ENCODE assay signal across 10 mouse cellular contexts in genomic region chr7:141474160-141474559, GRCm38 (mm10). TPM values are rescaled to one million over a fixed set of nuclear protein-coding genes. Genes with fewer than 3 reads are reported as not detected.
DNase-seq lines count a peak whose midpoint lies in the region; ATAC-seq and TF ChIP-seq lines count a peak whose summit lies in the region.
"Had no signal": no experiment of that assay in that cellular context is flagged by ENCODE, and none has a peak within 500 bp of the region (broad histone marks: within the 10 kb centered on the region; RNA-seq: fewer than 3 reads in every experiment).

No protein-coding gene starts in this region.

- 7% methylated on average over 5 of the region's 5 CpGs for WGBS in lung, embryonic 14.5 days
- WGBS in intestine, postnatal 0 days, result 6% methylated on average over 5 of the region's 5 CpGs
- WGBS in neural tube, embryonic 14.5 days, result 8% methylated on average over 5 of the region's 5 CpGs

- H3K4me1 ChIP-seq in lung, embryonic 14.5 days (ENCODE audit: insufficient read depth), result peaks cover 30% of the 10 kb centered on the region
- peaks cover 6% of the 10 kb centered on the region for H3K4me1 ChIP-seq in embryonic fibroblast, embryonic 13.5 days (ENCODE audit: control insufficient read depth, insufficient read depth, low read length)
- peaks cover 14% of the 10 kb centered on the region for H3K4me1 ChIP-seq in intestine, postnatal 0 days (replicated peaks; ENCODE audit: control insufficient read depth, insufficient read depth, low read length)
- H3K4me1 ChIP-seq in neural tube, embryonic 14.5 days (ENCODE audit: control insufficient read depth, insufficient read depth, low read length), result peaks cover 27% of the 10 kb centered on the region

- peak overlapping the region; percentile 75 for H3K9ac ChIP-seq in lung, embryonic 14.5 days
- peak overlapping the region; percentile 59 for H3K9ac ChIP-seq in intestine, postnatal 0 days (ENCODE audit: low read depth, low read length)
- H3K9ac ChIP-seq in neural tube, embryonic 14.5 days (replicated peaks; ENCODE audit: low read depth, low read length), result peak overlapping the region; percentile 84

- no peak for ATAC-seq in lung, embryonic 14.5 days (ENCODE audit: insufficient read depth)
- no peak for ATAC-seq in intestine, postnatal 0 days
- no peak for ATAC-seq in neural tube, embryonic 14.5 days (ENCODE audit: low read depth)

- no peaks in the 10 kb centered on the region for H3K27me3 ChIP-seq in lung, embryonic 14.5 days (ENCODE audit: insufficient read depth, low read length)
- no peaks in the 10 kb centered on the region for H3K27me3 ChIP-seq in intestine, postnatal 0 days (replicated peaks; ENCODE audit: control insufficient read depth, insufficient read depth, low read length)
- H3K27me3 ChIP-seq in neural tube, embryonic 14.5 days (ENCODE audit: control insufficient read depth, insufficient read depth, low read length), result no peaks in the 10 kb centered on the region

- H3K4me3 ChIP-seq in lung, embryonic 14.5 days (ENCODE audit: low read depth, low read length), result peak overlapping the region; percentile 81
- peak overlapping the region; percentile 89 for H3K4me3 ChIP-seq in embryonic fibroblast, embryonic 13.5 days (ENCODE audit: insufficient read depth, low read length)
- peak overlapping the region; percentile 62 for H3K4me3 ChIP-seq in intestine, postnatal 0 days (ENCODE audit: low read depth, low read length)
- H3K4me3 ChIP-seq in neural tube, embryonic 14.5 days (ENCODE audit: low read depth, low read length), result peak overlapping the region; percentile 68

- no peak for TF ChIP-seq CTCF in lung, embryonic 14.5 days (IDR thresholded peaks at IDR 0.05; ENCODE audit: low read depth)
- TF ChIP-seq CTCF in embryonic fibroblast, embryonic 13.5 days (IDR thresholded peaks at IDR 0.05; ENCODE audit: borderline replicate concordance, insufficient read depth, low read length), result no peak
- TF ChIP-seq CTCF in intestine, postnatal 0 days (IDR thresholded peaks at IDR 0.05; ENCODE audit: low read depth), result no peak

- H3K36me3 ChIP-seq in lung, embryonic 14.5 days (ENCODE audit: insufficient read depth), result peaks cover 36% of the 10 kb centered on the region
- H3K36me3 ChIP-seq in intestine, postnatal 0 days (ENCODE audit: control insufficient read depth, insufficient read depth), result peaks cover 31% of the 10 kb centered on the region
- H3K36me3 ChIP-seq in neural tube, embryonic 14.5 days (ENCODE audit: control insufficient read depth, insufficient read depth, low read length), result peaks cover 17% of the 10 kb centered on the region

- H3K4me2 ChIP-seq in lung, embryonic 14.5 days, result peak overlapping the region; percentile 86
- H3K4me2 ChIP-seq in intestine, postnatal 0 days (replicated peaks; ENCODE audit: low read depth), result peak overlapping the region; percentile 98
- H3K4me2 ChIP-seq in neural tube, embryonic 14.5 days (ENCODE audit: low read depth, low read length), result peak overlapping the region; percentile 88

- TF ChIP-seq POLR2A in embryonic fibroblast, embryonic 13.5 days (IDR thresholded peaks at IDR 0.05; ENCODE audit: low read depth, low read length), result no peak

- no peak overlapping the region for H3K27ac ChIP-seq in lung, embryonic 14.5 days (ENCODE audit: low read depth)
- H3K27ac ChIP-seq in embryonic fibroblast, embryonic 13.5 days (ENCODE audit: insufficient read depth, low read length), result no peak overlapping the region
- H3K27ac ChIP-seq in intestine, postnatal 0 days (ENCODE audit: low read depth, low read length), result no peak overlapping the region
- no peak overlapping the region for H3K27ac ChIP-seq in neural tube, embryonic 14.5 days (ENCODE audit: low read depth, low read length)

- DNase-seq in lung, embryonic 14.5 days, result no peak
- DNase-seq in lung, adult 18-20 months, result no peak
- DNase-seq in urinary bladder, postnatal 36 days (ENCODE audit: low spot score in 2 of 2), result no peak
- no peak for DNase-seq in T-cell, adult 2 months (ENCODE audit: low spot score)
- no peak for DNase-seq in B cell, adult 2 months
- DNase-seq: adrenal gland, postnatal 14 days; spleen, adult 18-20 months had no signal

- H3K9me3 ChIP-seq in lung, embryonic 14.5 days (ENCODE audit: low read depth, low read length), result no peaks in the 10 kb centered on the region
- H3K9me3 ChIP-seq in intestine, postnatal 0 days (ENCODE audit: control insufficient read depth), result no peaks in the 10 kb centered on the region
- no peaks in the 10 kb centered on the region for H3K9me3 ChIP-seq in neural tube, embryonic 14.5 days (ENCODE audit: control insufficient read depth, low read length)

RNA-seq across cellular contexts. Expression of gene Polr2l, which starts 0.8 kb away (rescaled TPM):
- polyA plus RNA-seq in lung, embryonic 14.5 days (2014; fragmentation: Nextera tagmentation; extraction: Ambion mirVana), result 71.2 and 74.3 TPM in 2 replicates
- 13.1 and 24.1 TPM in 2 replicates for polyA plus RNA-seq in embryonic fibroblast, embryonic 13.5 days (2011; ENCODE audit: insufficient read length, low read depth, missing spikeins)
- 36.8 and 37.9 TPM in 2 replicates for polyA plus RNA-seq in intestine, postnatal 0 days (2015; fragmentation: Nextera tagmentation; extraction: Ambion mirVana)
- 74.0 and 87.3 TPM in 2 replicates for polyA plus RNA-seq in neural tube, embryonic 14.5 days (2014; fragmentation: Nextera tagmentation; extraction: Ambion mirVana)

RNA-seq across cellular contexts. Expression of gene Tspan4, which starts 0.9 kb away (rescaled TPM):
- polyA plus RNA-seq in lung, embryonic 14.5 days (2014; fragmentation: Nextera tagmentation; extraction: Ambion mirVana), result 95.5 and 100.0 TPM in 2 replicates
- polyA plus RNA-seq in embryonic fibroblast, embryonic 13.5 days (2011; ENCODE audit: insufficient read length, low read depth, missing spikeins), result 184 and 207 TPM in 2 replicates
- polyA plus RNA-seq in intestine, postnatal 0 days (2015; fragmentation: Nextera tagmentation; extraction: Ambion mirVana), result 39.7 and 40.1 TPM in 2 replicates
- polyA plus RNA-seq in neural tube, embryonic 14.5 days (2014; fragmentation: Nextera tagmentation; extraction: Ambion mirVana), result 55.7 and 63.3 TPM in 2 replicates

RNA-seq across cellular contexts. Expression of gene Cd151, which starts 7.0 kb away (rescaled TPM):
- polyA plus RNA-seq in lung, embryonic 14.5 days (2014; fragmentation: Nextera tagmentation; extraction: Ambion mirVana), result 69.8 and 79.1 TPM in 2 replicates
- polyA plus RNA-seq in embryonic fibroblast, embryonic 13.5 days (2011; ENCODE audit: insufficient read length, low read depth, missing spikeins), result 58.4 and 94.0 TPM in 2 replicates
- 27.6 and 29.3 TPM in 2 replicates for polyA plus RNA-seq in intestine, postnatal 0 days (2015; fragmentation: Nextera tagmentation; extraction: Ambion mirVana)
- 43.3 and 49.6 TPM in 2 replicates for polyA plus RNA-seq in neural tube, embryonic 14.5 days (2014; fragmentation: Nextera tagmentation; extraction: Ambion mirVana)

RNA-seq across cellular contexts. Expression of gene Cracr2b, which starts 13.3 kb away (rescaled TPM):
- polyA plus RNA-seq in lung, embryonic 14.5 days (2014; fragmentation: Nextera tagmentation; extraction: Ambion mirVana), result 15.1 and 18.9 TPM in 2 replicates
- 1.3 and 2.7 TPM in 2 replicates for polyA plus RNA-seq in embryonic fibroblast, embryonic 13.5 days (2011; ENCODE audit: insufficient read length, low read depth, missing spikeins)
- polyA plus RNA-seq in intestine, postnatal 0 days (2015; fragmentation: Nextera tagmentation; extraction: Ambion mirVana), result 12.6 and 12.7 TPM in 2 replicates
- polyA plus RNA-seq in neural tube, embryonic 14.5 days (2014; fragmentation: Nextera tagmentation; extraction: Ambion mirVana), result 3.6 and 6.6 TPM in 2 replicates

RNA-seq across cellular contexts. Expression of gene Pnpla2, which starts 19.2 kb away (rescaled TPM):
- polyA plus RNA-seq in lung, embryonic 14.5 days (2014; fragmentation: Nextera tagmentation; extraction: Ambion mirVana), result 26.1 and 26.3 TPM in 2 replicates
- polyA plus RNA-seq in embryonic fibroblast, embryonic 13.5 days (2011; ENCODE audit: insufficient read length, low read depth, missing spikeins), result 18.9 and 26.7 TPM in 2 replicates
- polyA plus RNA-seq in intestine, postnatal 0 days (2015; fragmentation: Nextera tagmentation; extraction: Ambion mirVana), result 75.5 and 79.4 TPM in 2 replicates
- 14.0 and 14.7 TPM in 2 replicates for polyA plus RNA-seq in neural tube, embryonic 14.5 days (2014; fragmentation: Nextera tagmentation; extraction: Ambion mirVana)
